Mouse (Mus musculus) adrenal gland, adult 8-10 months (tissue): ENCODE measurements at regions not wholly inside any gene's neighbourhood (a gene's known extent, or its start where the extent isn't known, plus 50 kb on each side); places are given as distances from the start of the nearest gene placed in this dataset.

ENCODE experiments used
- DNase-seq: peaks from one replicate; pipeline ENCODE4 v3.0.0; 2022

DNA sequence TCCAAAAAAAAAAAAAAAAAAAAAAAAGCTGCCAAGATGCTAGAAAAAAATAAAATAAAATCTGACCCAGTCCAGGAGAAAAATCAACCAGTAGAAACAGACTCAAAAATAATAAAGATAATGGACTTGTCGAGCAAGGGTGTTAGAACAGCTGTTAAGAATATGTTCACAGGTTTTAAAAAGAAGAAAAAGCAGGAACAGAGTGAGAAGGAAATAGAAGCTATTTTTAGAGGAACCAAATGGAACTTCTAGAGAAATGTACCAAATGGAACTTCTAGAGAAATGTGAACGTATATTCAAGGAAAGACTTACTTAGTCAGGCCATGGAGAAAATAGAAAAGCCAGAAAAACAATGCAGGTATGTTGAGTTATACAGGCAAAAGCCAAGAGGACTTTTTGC, 662.4 kb upstream of the Jmjd1c start:
- no peak for DNase-seq

DNA sequence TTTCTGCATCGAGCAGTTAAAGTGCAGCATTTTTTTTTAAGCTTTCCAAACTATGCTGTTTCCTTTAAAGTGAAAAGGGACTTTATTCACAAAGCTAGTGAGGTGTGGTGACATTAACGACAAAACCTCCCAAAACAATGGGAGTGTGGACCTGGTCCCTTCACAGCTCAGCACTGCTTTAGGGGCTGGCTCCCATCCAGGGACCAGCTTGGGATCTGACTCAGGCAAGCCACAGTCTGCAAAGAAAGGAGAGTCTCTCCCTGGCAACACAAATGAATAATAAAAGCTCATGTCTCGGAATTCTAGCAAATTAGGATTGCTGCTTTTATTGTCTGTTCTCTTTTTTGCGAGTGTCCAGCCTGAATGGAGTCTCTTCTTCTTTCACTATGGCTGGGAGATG, 625.2 kb upstream of the Jmjd1c start:
- DNase-seq, result no peak

DNA sequence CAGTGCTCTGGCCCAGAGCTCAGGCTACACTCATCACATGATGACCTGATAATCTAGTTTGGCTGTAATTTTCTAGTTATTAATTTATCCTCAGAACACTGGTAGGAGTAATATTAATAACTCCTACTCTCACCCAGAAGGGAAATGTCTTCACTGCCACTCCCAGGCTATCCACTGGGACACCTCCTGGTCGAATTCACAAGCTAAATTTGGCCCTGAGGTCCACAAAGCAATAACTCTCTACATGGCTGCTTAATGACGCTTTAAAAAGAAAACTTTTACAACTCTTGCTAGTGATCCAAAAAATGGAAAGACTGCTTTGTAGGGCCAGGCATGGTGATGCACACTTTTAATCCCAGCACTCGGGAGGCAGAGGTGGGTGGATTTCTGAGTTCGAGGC, 623.9 kb upstream of the Jmjd1c start:
- no peak for DNase-seq

DNA sequence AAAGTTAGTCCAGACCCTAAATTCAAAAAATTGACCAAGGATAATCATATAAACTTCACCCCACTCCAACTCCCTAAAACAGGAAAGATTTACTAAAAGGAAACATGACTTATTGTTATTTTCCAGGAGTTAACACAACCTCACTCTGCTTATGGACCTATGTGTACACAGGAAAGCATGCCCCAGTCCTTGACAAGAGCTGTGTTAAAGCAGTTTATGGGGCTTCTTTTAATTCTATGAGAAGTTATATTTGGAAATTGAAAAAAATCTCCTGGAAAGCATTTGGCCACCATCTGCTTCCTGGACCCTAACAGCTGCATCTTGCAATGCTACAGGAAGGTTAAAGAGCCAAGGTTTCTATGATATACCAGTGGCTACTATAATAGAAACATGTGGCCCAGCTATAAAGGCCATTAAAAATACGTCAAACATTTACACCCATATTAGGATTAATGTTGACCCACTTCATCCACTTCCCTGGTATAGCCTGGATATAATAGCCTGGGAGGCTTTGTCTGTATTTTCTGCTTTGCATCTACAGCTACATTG, 620.7 kb upstream of the Jmjd1c start:
- no peak for DNase-seq

DNA sequence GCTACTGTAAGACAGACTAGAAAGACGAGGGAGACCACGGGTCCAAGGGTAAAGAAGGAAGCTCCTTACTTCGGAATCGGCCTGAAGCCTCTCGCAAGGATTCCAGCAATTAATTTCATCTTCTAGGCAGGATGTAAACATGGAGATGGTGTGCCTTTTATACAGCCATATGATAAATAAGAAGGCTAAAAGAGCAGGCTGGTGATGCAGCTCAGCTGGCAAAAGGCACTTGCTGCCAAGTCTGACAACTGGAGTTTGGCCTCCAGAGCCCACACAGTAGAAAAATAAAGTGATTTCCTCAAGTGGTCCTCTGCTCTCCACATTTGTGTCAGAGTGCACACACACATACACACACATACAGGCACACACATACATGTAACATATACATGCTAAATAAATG, 605.1 kb upstream of the Jmjd1c start:
- DNase-seq, result no peak

DNA sequence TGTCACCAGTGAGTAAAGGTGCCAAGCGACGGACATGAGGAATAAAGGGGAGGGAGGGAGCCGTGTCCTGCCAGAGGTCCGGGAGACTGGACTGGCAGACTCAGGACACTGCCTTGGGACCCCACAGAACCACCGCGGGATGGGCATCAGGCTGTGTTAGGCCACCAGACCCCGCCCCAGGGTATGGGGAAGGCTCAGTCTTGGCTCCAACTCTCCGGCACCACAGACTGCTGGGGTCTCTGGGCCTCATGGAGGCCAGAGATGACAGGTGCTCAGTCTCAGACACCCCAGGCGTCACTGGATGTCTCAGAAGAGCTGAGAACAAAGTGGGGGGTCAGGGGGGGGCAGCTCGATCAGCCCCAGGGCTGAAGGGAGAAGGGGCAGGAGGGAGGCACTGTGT, 604.1 kb upstream of the Jmjd1c start:
- no peak for DNase-seq

DNA sequence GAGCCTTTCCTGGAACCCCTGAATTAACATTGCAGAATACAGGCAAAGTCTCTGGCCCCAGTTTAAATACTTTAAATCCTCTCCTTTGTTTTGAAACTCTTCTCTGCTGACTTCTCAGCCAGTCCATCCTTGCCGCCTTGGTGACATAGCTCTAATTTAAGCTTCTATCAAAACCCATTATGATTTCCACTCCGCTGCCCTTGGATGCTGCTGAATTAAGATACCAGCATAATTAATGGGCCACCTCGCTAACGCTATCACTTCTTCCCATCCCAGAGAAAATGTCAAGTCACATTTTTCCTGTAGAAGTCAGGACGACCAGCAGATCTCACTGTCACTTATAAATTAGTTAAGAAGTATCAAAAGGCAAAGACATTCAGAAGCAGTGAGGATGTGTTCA, 556.1 kb upstream of the Jmjd1c start:
- no peak for DNase-seq

DNA sequence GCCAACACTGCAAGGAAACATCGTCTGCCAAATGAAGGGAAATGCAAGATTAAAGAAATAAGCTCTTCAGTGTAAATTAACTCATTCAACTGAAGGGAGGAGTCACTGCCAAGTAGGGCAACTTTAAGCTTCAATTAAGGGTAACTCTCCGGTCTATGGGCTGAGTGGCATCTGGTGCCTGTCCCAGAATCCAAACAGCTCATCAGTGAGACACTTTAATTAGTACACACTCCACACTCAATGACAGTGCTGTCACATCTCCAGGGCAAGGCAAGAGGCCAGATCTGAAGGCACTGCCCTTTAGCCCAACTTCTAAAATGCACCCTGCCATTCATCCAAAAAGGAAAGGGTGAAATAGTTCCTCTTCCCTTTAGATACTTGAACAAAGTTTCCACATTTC, 549.3 kb upstream of the Jmjd1c start:
- no peak for DNase-seq

DNA sequence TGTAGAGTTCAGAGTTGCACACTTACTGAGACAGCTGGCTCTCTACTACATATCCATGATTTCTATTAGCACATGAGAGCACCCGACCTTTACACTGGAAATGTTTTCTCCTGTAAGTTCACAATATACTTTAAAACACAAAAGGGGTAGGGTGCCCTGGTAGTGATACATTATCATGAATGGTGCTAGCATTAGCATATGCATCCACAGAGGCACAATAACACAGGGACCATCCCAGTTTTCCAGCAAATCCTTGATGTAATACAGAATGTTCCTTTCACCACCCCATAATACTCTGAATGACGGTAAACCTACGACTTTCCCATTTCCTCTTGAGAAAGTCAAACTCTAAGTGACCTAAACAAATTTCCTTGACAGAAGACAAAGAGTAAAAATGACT, 548.3 kb upstream of the Jmjd1c start:
- DNase-seq, result no peak

DNA sequence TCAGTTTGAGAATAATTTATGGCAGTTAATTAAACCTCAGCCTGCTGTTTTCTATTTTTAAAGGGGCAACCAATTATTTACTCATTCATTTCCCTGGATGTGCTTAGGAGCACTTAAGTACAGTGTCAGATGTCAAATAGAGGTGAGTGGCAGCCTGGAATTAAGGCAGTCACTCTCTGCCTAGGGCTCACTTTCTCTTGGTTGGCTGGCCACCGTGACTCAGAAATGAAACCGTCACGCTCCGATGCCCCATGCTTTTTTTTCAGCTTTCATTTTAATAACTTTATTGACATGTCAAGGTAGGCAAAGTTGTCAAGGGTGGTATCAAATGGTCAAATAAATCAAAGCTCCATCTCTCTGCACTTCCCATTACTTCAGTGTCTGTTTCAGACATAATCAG, 547.9 kb upstream of the Jmjd1c start:
- no peak for DNase-seq

DNA sequence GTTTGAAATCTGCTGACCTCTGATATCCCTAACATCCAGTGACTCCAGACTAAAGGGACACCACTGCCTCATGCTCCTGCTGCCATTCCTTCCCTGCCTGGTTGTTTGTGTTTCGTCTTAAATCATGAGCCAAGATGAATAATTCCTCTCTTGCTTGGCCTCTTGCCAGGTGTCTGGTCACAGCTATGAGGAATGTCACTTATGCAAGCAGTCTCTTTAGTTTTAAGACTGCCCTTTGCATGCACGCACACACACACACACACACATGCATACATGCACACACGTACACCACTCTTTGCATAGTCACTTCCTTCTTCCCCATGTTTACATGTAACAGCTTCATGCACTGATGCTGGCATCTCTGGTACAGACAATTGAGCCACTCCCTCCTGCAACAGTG, 543.0 kb upstream of the Jmjd1c start:
- peak; percentile 8 for DNase-seq

DNA sequence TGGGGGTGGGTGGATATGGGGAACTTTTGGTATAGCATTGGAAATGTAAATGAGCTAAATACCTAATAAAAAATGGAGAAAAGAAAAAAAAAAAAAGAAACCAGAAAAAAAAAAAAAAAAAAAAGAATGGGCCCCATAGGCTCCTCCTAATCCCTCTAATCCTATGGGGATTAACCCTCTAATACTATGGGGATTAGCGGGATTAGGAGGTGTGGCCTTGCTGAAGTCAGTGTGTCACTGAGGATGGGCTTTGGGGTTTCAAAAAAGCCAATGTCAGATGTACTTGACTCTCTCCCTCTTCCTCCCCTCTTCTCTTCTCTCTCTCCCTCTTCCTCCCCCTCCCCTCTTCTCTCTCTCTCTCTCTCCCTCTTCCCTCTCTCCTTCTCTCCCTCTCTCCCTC, 541.7 kb upstream of the Jmjd1c start:
- no peak for DNase-seq

DNA sequence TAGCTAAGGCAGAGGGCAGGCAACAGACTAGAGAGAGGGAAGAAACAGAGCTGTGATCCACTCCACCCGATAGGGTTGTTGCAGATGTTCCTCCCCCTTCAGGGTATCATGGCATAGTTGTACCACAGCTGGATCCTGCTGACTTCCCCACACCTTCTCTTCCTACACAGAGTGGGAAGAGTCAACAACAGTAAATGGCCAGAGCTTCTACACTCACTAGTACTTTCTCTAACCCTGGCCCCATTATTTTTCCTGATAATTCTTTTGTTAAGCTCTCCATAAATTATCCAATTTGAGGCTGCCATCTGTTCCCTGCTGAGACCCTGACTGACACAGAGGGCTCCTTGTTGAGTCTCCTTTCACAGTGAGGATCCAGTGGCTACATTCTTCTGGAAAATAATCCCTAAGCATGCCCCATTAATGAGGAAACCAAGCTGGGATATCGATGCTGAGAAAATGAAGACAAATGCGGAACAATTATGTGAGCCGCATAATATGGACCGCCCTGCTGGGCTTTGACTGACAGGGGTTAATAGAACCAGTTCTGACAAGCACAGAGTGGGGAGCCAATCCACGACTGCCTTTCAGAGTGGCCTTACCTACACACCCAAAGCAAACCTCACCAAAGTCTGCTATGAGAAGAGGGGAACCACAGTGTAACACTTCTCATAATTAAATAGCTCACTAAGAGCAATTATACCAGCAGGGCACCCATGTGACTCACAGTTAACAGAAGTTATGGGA, 537.7 kb upstream of the Jmjd1c start:
- no peak for DNase-seq

DNA sequence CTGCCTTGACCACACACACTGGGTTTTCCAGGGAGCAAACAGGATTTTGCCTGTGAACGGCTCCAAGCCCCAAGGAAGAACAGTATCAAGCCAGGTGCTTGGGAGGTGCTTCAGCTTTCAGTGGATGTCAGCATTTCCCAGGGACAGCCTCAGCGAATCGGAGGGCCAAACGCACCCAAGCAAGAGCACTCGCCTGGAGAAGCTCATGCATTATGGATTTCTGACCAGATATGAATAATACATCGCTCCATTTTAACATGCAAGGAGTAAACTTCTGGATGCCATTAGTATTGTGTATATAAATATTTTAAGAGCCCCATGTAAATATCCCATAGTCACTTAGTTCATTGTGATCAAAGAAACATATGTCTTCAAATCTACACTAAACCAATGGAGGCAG, 530.6 kb upstream of the Jmjd1c start:
- no peak for DNase-seq

DNA sequence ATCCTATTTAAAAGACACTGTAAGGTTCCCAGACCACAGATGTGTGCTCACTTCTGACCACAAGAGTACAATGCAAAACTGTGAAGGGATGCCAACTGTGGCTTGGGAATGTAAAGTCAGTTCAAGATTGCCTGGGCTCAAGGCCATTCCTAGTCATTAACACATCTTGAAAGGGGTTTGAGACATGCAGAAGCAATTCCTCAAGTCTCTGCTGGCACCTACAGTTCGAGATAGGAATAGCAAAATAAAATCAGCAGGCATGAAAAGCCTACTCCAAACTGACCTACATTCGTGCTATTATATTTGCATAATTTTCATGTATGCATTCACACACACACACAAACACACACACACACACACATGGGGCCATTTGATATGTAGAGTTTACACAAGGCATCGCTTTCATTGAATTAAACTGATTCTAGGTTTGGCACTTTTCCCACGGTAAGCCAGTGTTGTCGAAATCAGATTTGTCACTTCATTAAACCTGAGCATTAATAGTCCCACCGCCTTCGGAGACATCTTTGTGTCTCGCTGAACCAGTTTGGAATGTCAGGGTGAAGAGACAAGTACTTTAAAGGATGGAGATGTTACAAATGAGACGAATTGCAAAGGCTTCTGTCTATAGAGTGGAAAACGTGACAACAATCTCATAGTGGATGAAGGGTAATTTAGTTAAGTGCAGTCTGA, 520.9 kb upstream of the Jmjd1c start:
- no peak for DNase-seq

DNA sequence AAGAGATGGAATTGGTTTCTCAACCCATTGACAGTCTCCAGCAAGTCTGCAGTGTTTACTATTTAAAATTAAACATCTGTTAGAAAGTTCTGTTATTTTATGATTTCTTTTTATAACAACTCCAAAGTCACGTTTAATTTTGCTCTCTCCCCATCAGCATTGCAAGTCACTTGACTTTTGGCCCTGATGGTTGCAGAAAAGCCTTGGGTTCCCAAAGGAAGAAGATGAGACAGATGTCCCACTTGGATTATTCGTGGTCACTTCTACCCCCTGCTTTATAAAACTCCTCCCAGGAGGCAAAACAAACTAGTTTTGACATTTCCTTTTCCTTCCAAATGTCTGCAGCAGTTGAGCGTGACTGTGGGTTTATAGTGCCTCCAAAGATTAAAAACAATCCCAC, 502.9 kb upstream of the Jmjd1c start:
- no peak for DNase-seq

DNA sequence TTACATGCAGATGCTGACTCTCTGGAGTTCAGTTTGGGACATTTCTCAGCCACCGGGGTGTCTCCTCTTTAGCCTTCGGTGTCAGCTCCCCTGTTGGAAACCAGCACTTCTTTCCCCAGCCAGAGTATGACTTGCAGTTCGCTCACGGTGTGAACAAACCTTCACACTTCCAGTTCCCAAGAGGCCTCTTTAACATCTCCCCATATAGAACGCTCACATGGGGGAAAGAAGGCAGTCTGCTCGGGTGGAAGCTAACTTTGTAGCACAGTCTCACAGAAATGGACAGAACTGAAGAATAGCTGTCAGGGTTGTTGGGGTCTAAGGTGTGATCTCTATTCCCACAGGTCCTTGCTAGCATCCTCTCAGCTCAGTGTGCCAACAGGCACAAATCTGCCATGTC, 502.4 kb upstream of the Jmjd1c start:
- no peak for DNase-seq

DNA sequence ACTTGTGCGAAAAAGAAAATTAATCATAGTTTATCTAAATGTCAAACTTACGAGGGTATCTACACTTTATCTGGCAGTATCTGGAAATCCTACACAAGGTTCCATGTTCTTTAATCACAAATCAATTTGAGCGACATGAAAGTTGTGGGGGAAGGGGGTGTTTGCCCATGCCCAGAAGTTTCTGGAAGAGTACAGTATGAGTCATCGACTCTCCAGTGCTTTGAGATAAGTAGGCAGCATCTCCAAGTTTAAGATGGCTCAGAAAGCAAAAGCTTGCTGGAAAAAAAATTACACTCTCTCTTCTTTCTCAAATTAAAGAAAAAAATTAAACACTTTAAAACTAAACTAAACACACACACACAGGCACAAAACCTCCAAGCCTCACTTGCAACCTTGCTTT, 498.0 kb upstream of the Jmjd1c start:
- no peak for DNase-seq

DNA sequence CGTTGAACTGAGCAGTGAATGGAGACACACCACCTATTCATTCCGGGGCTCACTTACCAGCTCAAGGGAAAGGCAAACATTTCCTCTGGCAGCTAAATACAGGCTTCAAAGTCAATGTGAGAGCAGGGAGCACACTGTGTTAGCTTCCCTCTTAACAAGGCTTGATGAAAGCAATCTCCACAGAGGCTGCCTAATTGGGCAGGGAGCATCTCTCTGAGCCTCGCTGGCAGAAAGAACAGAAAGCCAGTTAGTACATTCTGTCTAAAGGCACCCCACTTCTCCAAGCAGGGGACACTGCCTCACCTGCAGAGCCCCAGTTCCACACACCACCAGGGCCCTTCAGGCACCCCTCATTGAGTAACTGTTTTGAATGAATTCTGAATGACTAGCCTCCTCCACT, 488.8 kb upstream of the Jmjd1c start:
- no peak for DNase-seq

DNA sequence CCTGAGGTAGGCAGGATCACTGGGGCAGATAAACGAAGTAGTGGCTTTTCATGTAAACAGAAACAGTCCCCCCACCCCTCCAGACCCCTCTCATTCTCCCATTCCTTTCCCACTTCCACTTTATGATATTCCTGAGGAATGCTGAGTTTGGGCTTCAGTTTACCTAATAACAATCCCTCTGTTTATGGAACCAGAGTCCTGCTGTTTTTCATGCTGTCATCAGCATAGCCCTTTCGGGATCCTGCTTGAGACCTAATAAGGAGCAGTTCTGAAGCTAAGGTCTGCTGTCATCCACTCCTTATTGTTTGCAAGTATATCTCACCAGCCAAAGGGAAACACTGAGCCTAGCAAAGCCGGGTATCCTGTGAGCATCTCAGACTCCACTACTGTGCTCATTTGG, 479.6 kb upstream of the Jmjd1c start:
- DNase-seq, result no peak

DNA sequence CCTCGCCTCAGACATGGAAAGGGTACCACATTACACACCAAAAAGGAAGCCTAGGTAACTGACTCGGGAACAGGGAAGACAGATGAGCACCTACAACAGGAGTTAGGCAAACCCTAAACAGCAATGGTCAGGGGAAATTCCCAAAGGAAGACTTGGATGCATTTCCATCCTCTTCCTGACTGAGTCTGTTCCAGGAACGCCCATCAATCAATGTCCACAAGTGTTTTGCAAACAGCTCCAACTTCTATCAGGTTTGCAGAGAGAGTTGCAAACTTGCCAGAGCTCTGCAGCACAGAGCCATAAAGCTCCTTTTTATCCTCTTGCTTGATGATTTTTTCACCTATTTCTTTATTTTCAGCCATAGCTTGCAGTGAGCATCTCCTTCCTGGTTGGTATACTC, 464.9 kb upstream of the Jmjd1c start:
- no peak for DNase-seq

DNA sequence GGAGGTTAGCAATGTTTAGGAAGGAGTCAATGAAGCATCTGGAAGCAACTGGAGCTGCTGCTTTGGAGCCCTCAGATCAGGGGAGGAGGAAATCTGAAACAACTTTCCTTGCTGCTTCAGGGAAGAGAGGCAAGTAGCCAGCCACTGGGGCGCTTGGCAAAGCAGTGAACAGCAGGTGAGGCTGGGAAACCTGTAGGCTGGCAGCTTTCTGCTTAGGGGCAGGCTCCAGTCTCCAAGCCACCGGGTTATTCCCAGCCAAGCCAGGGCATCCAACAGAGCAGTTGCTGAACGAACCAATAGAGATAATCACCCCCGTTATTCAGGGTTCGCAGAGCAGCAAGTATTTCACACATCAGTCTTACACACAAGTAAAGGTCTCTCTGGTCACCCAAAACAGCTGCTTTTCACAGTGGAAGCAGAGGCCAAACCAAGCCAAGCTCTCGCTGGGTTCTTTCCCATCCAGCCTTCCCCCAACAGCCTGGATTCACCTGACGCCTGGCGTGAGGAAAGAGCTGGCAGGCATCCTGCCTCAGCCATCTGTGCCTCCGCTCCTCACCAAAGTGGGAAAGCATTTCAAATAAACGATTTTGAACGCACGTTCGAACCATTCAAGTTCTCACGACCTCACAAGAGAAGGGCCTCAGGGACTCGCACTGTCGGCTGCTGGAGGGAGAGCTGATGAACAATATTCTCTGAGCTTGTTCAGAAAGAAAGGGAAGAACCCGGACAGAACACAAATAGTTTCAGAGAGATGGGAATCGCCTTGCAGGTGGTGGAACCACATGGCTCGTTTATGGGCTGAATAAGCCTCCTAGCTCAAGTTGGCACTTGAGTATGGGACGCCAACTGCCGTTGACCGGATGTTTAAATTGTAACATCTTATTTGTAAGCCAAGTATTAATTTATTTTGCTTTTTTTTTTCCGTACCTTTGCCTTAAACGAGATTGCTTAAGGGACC, 454.8 kb upstream of the Jmjd1c start:
- DNase-seq, result no peak

DNA sequence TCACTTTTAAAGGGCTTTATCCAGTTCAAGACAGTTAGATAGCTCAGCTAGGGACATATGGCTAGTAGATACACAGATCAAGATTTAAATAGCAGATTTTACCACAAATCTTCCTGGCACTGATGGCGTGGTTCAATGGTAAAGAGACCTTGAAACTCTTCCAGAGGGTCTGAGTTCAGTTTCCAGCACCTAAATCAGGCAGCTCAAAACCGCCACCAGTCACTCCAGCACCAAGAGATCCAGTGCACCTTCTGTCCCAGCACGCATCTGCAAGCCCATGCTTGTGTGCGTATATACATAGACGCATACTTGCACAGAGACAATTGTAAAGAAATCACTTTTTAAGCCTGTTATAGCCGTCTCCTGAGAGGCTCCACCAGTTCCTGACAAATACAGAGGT, 454.0 kb upstream of the Jmjd1c start:
- DNase-seq, result no peak
